Mouse (Mus musculus) C2C12 (cell line): ENCODE measurements around the gene Triap1. TPM values are rescaled to one million over a fixed set of nuclear protein-coding genes. Genes with fewer than 3 reads are reported as not detected.
"Not testable (repeated sequence)": the region's sequence is repeated elsewhere in the genome, so short reads cannot be mapped to it uniquely, and the experiment has no call there.

ENCODE experiments used
- H3K27me3 ChIP-seq: one replicate; pipeline ENCODE4 v1.6.1; 2011; ENCODE audit not compliant: control insufficient read depth, insufficient read depth, insufficient read length
- H3K36me3 ChIP-seq: one replicate; pipeline ENCODE4 v1.6.1; 2011; ENCODE audit not compliant: control insufficient read depth, insufficient read depth
- H3K4me3 ChIP-seq: one replicate; pipeline ENCODE4 v1.5.1; 2011; ENCODE audit warnings: mild to moderate bottlenecking, control low read depth; ENCODE audit not compliant: poor library complexity, insufficient read depth, severe bottlenecking
- H3K79me2 ChIP-seq: one replicate; pipeline ENCODE4 v1.6.1; 2011; ENCODE audit not compliant: control insufficient read depth, insufficient read depth
- H3K79me3 ChIP-seq: one replicate; pipeline ENCODE4 v1.6.1; 2011; ENCODE audit warnings: low read depth, control low read depth
- H3ac ChIP-seq: one replicate; pipeline ENCODE3; 2011; ENCODE audit warnings: low read depth; ENCODE audit not compliant: control insufficient read depth, insufficient read length
- CEBPB ChIP-seq: IDR thresholded peaks from one replicate; pipeline ENCODE4 v1.6.1; 2011; ENCODE audit warnings: low read depth, mild to moderate bottlenecking, control low read depth, moderate library complexity
- CTCF ChIP-seq: IDR thresholded peaks from one replicate; pipeline ENCODE4 v1.5.1; 2011; ENCODE audit not compliant: control insufficient read depth, insufficient read depth, insufficient read length
- FOSL1 ChIP-seq: IDR thresholded peaks from one replicate; pipeline ENCODE4 v1.8.0; 2011; ENCODE audit warnings: mild to moderate bottlenecking, low read length; ENCODE audit not compliant: poor library complexity, insufficient read depth, severe bottlenecking
- MAX ChIP-seq: IDR thresholded peaks from one replicate; pipeline ENCODE4 v1.6.1; 2011; ENCODE audit warnings: mild to moderate bottlenecking, control low read depth
- MYOD1 ChIP-seq: IDR thresholded peaks from one replicate; pipeline ENCODE4 v1.6.1; 2011; ENCODE audit warnings: low read depth; ENCODE audit not compliant: control insufficient read depth, insufficient read length
- MYOG ChIP-seq: IDR thresholded peaks from one replicate; pipeline ENCODE4 v1.6.1; 2011; ENCODE audit not compliant: control insufficient read depth, insufficient read length; ENCODE audit errors: extremely low read depth
- USF1 ChIP-seq: IDR thresholded peaks from one replicate; pipeline ENCODE4 v1.6.1; 2011; ENCODE audit warnings: low read depth, mild to moderate bottlenecking, control low read depth, moderate library complexity
- polyA plus RNA-seq: library from polyadenylated mRNA; unstranded; fragments of >200 nt; fragmentation: generic; extraction: Trizol; gene quantifications from one replicate; pipeline ENCODE4 v1.2.1, GENCODE M21; 2012; ENCODE audit warnings: missing spikeins

The Triap1 gene
- polyA plus RNA-seq, 1 experiment, result 36.8 TPM

GRCm38 (mm10) chr5:115374204-115374820 is 33.3 kb downstream of the Triap1 start:
- H3K27me3 ChIP-seq, result peaks cover 43% of the 10 kb centered on the region
- no peak for TF ChIP-seq CEBPB
- no peak for TF ChIP-seq USF1
- TF ChIP-seq MYOD1, result no peak
- H3K79me3 ChIP-seq, result no peaks in the 10 kb centered on the region
- H3K4me3 ChIP-seq, result no peak overlapping the region
- no peaks in the 10 kb centered on the region for H3K36me3 ChIP-seq
- H3K79me2 ChIP-seq, result no peaks in the 10 kb centered on the region
- no peak overlapping the region for H3ac ChIP-seq

- Histone ChIP-seq H3K4me3 (no peak overlapping the region), H3ac (no peak overlapping the region), H3K27me3 (peaks cover 41% of the 10 kb centered on the region), H3K36me3 (no peaks in the 10 kb centered on the region), H3K79me2 (no peaks in the 10 kb centered on the region), H3K79me3 (no peaks in the 10 kb centered on the region)
- TF ChIP-seq USF1, result no peak
- no peak for TF ChIP-seq CTCF
- no peak for TF ChIP-seq CEBPB
- no peak for TF ChIP-seq MAX
- no peak for TF ChIP-seq FOSL1
These were observed 34.4 kb downstream of the Triap1 start for GRCm38 (mm10) chr5:115375436-115375835.

- not testable (repeated sequence) for H3K79me3 ChIP-seq, H3K4me3 ChIP-seq, H3K36me3 ChIP-seq, H3ac ChIP-seq, H3K79me2 ChIP-seq
- H3K27me3 ChIP-seq, result peaks cover 18% of the 10 kb centered on the region
These were observed 37.9 kb downstream of the Triap1 start for GRCm38 (mm10) chr5:115378882-115379281.

GRCm38 (mm10) chr5:115391935-115392334 is 50.9 kb downstream of the Triap1 start:
- Histone ChIP-seq H3K79me2 (no peaks in the 10 kb centered on the region), H3K36me3 (no peaks in the 10 kb centered on the region), H3K27me3 (peaks cover 51% of the 10 kb centered on the region), H3K79me3 (no peaks in the 10 kb centered on the region), H3ac (no peak overlapping the region), H3K4me3 (no peak overlapping the region)
- TF ChIP-seq MYOD1, result no peak
- TF ChIP-seq FOSL1, result no peak
- TF ChIP-seq CEBPB, result no peak
- no peak for TF ChIP-seq MYOG
- no peak for TF ChIP-seq MAX
- TF ChIP-seq CTCF, result no peak
- TF ChIP-seq USF1, result no peak

GRCm38 (mm10) chr5:115392969-115393368 is 51.9 kb downstream of the Triap1 start:
- H3K36me3 ChIP-seq, result no peaks in the 10 kb centered on the region
- H3K27me3 ChIP-seq, result peaks cover 55% of the 10 kb centered on the region
- TF ChIP-seq FOSL1 (no peak), MAX (no peak), CEBPB (no peak), MYOD1 (no peak), USF1 (no peak), MYOG (no peak), CTCF (no peak)

More at GRCm38 (mm10) chr5:115392969-115393368, 51.9 kb downstream of the Triap1 start:
- H3ac ChIP-seq, result no peak overlapping the region
- H3K79me3 ChIP-seq, result no peaks in the 10 kb centered on the region
- no peaks in the 10 kb centered on the region for H3K79me2 ChIP-seq
- no peak overlapping the region for H3K4me3 ChIP-seq

Other genes starting within 250 kb of the Triap1 start
- gene Gm10401, start 242.9 kb upstream of the Triap1 start, polyA plus RNA-seq, result 6.5 TPM
- gene Acads, start 221.9 kb upstream of the Triap1 start, polyA plus RNA-seq, result 56.9 TPM
- 39.0 TPM for gene Unc119b, start 206.2 kb upstream of the Triap1 start, polyA plus RNA-seq
- 120 TPM for gene Mlec, start 183.0 kb upstream of the Triap1 start, polyA plus RNA-seq
- gene Cabp1, start 146.8 kb upstream of the Triap1 start, polyA plus RNA-seq, result 0.12 TPM
- 141 TPM for gene Pop5, start 105.4 kb upstream of the Triap1 start, polyA plus RNA-seq
- 194 TPM for gene Rnf10, start 68.3 kb upstream of the Triap1 start, polyA plus RNA-seq
- gene Coq5, start 61.6 kb upstream of the Triap1 start, polyA plus RNA-seq, result 27.6 TPM
- gene Dynll1, start 40.2 kb upstream of the Triap1 start, polyA plus RNA-seq, result 690 TPM
- 113 TPM for gene Srsf9, start 14.0 kb upstream of the Triap1 start, polyA plus RNA-seq
- gene Gatc, start within 50 bp of the Triap1 start, polyA plus RNA-seq, result 9.3 TPM
- 1,861 TPM for gene Cox6a1, start 7.8 kb downstream of the Triap1 start, polyA plus RNA-seq
- gene Msi1, start 88.4 kb downstream of the Triap1 start, polyA plus RNA-seq, result 0.90 TPM
- gene Pla2g1b, start 125.0 kb downstream of the Triap1 start, polyA plus RNA-seq, result not detected
- gene Sirt4, start 143.5 kb downstream of the Triap1 start, polyA plus RNA-seq, result 9.2 TPM
- gene Pxn, start 165.5 kb downstream of the Triap1 start, polyA plus RNA-seq, result 46.8 TPM
- gene Rplp0, start 218.2 kb downstream of the Triap1 start, polyA plus RNA-seq, result 5,791 TPM
- 46.2 TPM for gene Gcn1l1, start 224.0 kb downstream of the Triap1 start, polyA plus RNA-seq